Comparison of ENCODE assay signal across 8 mouse cellular contexts in the genomic region with DNA sequence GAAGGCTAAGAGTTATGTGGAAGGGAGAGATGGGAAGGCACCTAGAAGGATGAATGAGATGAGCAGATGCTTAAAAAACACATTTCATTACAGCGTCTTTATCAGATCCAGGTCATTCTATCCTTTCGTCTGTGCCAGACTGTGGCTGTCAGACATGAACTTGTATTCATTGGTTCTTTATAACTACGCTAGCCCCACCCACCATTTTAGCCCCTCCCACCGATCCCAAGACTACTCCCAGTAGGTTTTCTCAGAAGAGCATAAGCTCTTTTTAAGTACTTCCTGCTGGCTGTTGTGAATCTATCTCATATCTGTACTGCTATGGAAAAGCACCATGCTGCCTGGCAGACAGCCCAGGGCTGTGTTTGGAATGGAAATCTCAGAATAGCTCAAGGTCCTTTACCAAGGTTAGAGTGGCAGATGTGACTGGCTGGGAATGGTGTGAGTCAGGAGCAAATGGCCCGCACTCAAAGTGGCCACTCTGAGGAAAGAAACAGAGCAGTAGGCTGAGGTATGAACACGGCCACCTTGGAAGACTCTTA.
A peak's percentile ranks its signal among the peaks of the same experiment; 100 is the strongest.
DNase-seq lines count a peak whose midpoint lies in the region; ATAC-seq and TF ChIP-seq lines count a peak whose summit lies in the region.

No protein-coding gene starts in this region.

- H3K36me3 ChIP-seq in intestine, embryonic 15.5 days = no peaks in the 10 kb centered on the region
- no peaks in the 10 kb centered on the region for H3K36me3 ChIP-seq in intestine, postnatal 0 days (ENCODE audit: control insufficient read depth, insufficient read depth)
- H3K36me3 ChIP-seq in lung, embryonic 16.5 days (ENCODE audit: control insufficient read depth, insufficient read depth, low read length) = no peaks in the 10 kb centered on the region
- no peaks in the 10 kb centered on the region for H3K36me3 ChIP-seq in thymus, adult 2 months (ENCODE audit: control insufficient read depth, insufficient read depth, low read length)

- DNase-seq in adrenal gland, postnatal 36 days = peak; percentile 92 to 94
- peak; percentile 31 to 39 for DNase-seq in heart, postnatal 14 days
- no peak for DNase-seq in thymus, adult 2 months
- no peak for DNase-seq in urinary bladder, adult 2 months (ENCODE audit: low spot score)
- DNase-seq in thymus, postnatal 0 days (ENCODE audit: low spot score) = no peak

- intact Hi-C loops in heart, postnatal 14 days (cut with DNase I) = no loop called here

- TF ChIP-seq POLR2A in thymus, adult 2 months (IDR thresholded peaks at IDR 0.05; ENCODE audit: control insufficient read depth, extremely low read depth, insufficient read depth, low read length, poor library complexity) = no peak

- WGBS in intestine, embryonic 15.5 days = 81% methylated on average over 6 of the region's 6 CpGs
- 73% methylated on average over 6 of the region's 6 CpGs for WGBS in intestine, postnatal 0 days
- 59% methylated on average over 6 of the region's 6 CpGs for WGBS in lung, embryonic 16.5 days
- 98% methylated on average over 6 of the region's 6 CpGs for WGBS in thymus, adult 2 months

- no peak overlapping the region for H3K27ac ChIP-seq in intestine, embryonic 15.5 days
- no peak overlapping the region for H3K27ac ChIP-seq in intestine, postnatal 0 days (ENCODE audit: low read depth, low read length)
- H3K27ac ChIP-seq in lung, embryonic 16.5 days (ENCODE audit: low read length) = no peak overlapping the region
- no peak overlapping the region for H3K27ac ChIP-seq in thymus, adult 2 months (ENCODE audit: control insufficient read depth, insufficient read depth, low read length)

- no peaks in the 10 kb centered on the region for H3K9me3 ChIP-seq in intestine, embryonic 15.5 days
- no peaks in the 10 kb centered on the region for H3K9me3 ChIP-seq in intestine, postnatal 0 days (ENCODE audit: control insufficient read depth)
- no peaks in the 10 kb centered on the region for H3K9me3 ChIP-seq in lung, embryonic 16.5 days (ENCODE audit: control insufficient read depth, low read length)

- H3K27me3 ChIP-seq in intestine, embryonic 15.5 days (replicated peaks) = no peaks in the 10 kb centered on the region
- no peaks in the 10 kb centered on the region for H3K27me3 ChIP-seq in intestine, postnatal 0 days (replicated peaks; ENCODE audit: control insufficient read depth, insufficient read depth, low read length)
- H3K27me3 ChIP-seq in lung, embryonic 16.5 days (ENCODE audit: control insufficient read depth, insufficient read depth, low read depth, low read length) = no peaks in the 10 kb centered on the region
- no peaks in the 10 kb centered on the region for H3K27me3 ChIP-seq in thymus, adult 2 months (ENCODE audit: control insufficient read depth, insufficient read depth, low read length)

- H3K4me2 ChIP-seq in intestine, embryonic 15.5 days (replicated peaks) = no peak overlapping the region
- H3K4me2 ChIP-seq in intestine, postnatal 0 days (replicated peaks; ENCODE audit: low read depth) = no peak overlapping the region
- H3K4me2 ChIP-seq in lung, embryonic 16.5 days (ENCODE audit: low read depth, low read length) = no peak overlapping the region

- TF ChIP-seq CTCF in intestine, postnatal 0 days (IDR thresholded peaks at IDR 0.05; ENCODE audit: low read depth) = no peak
- TF ChIP-seq CTCF in thymus, adult 2 months (IDR thresholded peaks at IDR 0.05; ENCODE audit: borderline replicate concordance, control insufficient read depth, extremely low read depth, insufficient read depth, low read length, poor library complexity) = no peak

- peak; percentile 49; the same call in 1 of the 2 replicates for ATAC-seq in intestine, embryonic 15.5 days
- ATAC-seq in intestine, postnatal 0 days = no peak
- ATAC-seq in lung, embryonic 16.5 days (ENCODE audit: low read depth) = peak; percentile 52; the same call in 1 of the 2 replicates

- no peak overlapping the region for H3K9ac ChIP-seq in intestine, embryonic 15.5 days
- H3K9ac ChIP-seq in intestine, postnatal 0 days (ENCODE audit: low read depth, low read length) = no peak overlapping the region
- no peak overlapping the region for H3K9ac ChIP-seq in lung, embryonic 16.5 days (ENCODE audit: low read length)

- H3K4me1 ChIP-seq in intestine, embryonic 15.5 days (replicated peaks) = no peaks in the 10 kb centered on the region
- H3K4me1 ChIP-seq in intestine, postnatal 0 days (replicated peaks; ENCODE audit: control insufficient read depth, insufficient read depth, low read length) = no peaks in the 10 kb centered on the region
- H3K4me1 ChIP-seq in lung, embryonic 16.5 days (replicated peaks; ENCODE audit: control insufficient read depth, insufficient read depth, low read length) = no peaks in the 10 kb centered on the region
- no peaks in the 10 kb centered on the region for H3K4me1 ChIP-seq in thymus, adult 2 months (replicated peaks; ENCODE audit: control insufficient read depth, insufficient read depth, low read length)

- H3K4me3 ChIP-seq in intestine, embryonic 15.5 days (replicated peaks) = no peak overlapping the region
- H3K4me3 ChIP-seq in intestine, postnatal 0 days (ENCODE audit: low read depth, low read length) = no peak overlapping the region
- H3K4me3 ChIP-seq in lung, embryonic 16.5 days (ENCODE audit: low read length) = no peak overlapping the region
- no peak overlapping the region for H3K4me3 ChIP-seq in thymus, adult 2 months (ENCODE audit: control insufficient read depth, insufficient read depth, low read length)

Comparison
In these comparisons a context has a peak if more than half of its experiments do, and no peak if none do; other contexts are left out.
1. DNase-seq: peak in adrenal gland, postnatal 36 days (2 of 2) and heart, postnatal 14 days (2 of 2); none in thymus, adult 2 months (single experiment), urinary bladder, adult 2 months (single experiment) and thymus, postnatal 0 days (single experiment).